Mouse (Mus musculus) cortical plate, adult 2 months (tissue): ENCODE measurements around the gene Hlcs.

Experiments
- CTCF ChIP-seq: fragments of 200-500 bp; IDR thresholded peaks from 2 replicates; pipeline ENCODE4 v1.5.1; 2011; ENCODE audit warnings: mild to moderate bottlenecking, control low read depth, low read length; ENCODE audit not compliant: insufficient read depth; ENCODE audit errors: extremely low read depth
- POLR2A ChIP-seq: fragments of 200-500 bp; IDR thresholded peaks from 2 replicates; pipeline ENCODE4 v1.6.1; 2011; ENCODE audit warnings: mild to moderate bottlenecking, low read length, control low read depth; ENCODE audit not compliant: insufficient read depth; ENCODE audit errors: extremely low read depth

GRCm38 (mm10) chr16:94236226-94237129 is 76.9 kb downstream of the Hlcs start:
- no peak for TF ChIP-seq CTCF
- no peak for TF ChIP-seq POLR2A
